Mouse (Mus musculus) CD8-positive naive resting alpha-beta T cell, adult 2 months (primary cell): ENCODE data around the gene Slc15a3.

ENCODE experiments used
- DNase-seq, 2 experiments: peaks; one replicate each; pipeline ENCODE4 v3.0.0; 2022; ENCODE audit warnings: low read depth in 2 of 2, low spot score in 2 of 2

Gene Slc15a3

DNA sequence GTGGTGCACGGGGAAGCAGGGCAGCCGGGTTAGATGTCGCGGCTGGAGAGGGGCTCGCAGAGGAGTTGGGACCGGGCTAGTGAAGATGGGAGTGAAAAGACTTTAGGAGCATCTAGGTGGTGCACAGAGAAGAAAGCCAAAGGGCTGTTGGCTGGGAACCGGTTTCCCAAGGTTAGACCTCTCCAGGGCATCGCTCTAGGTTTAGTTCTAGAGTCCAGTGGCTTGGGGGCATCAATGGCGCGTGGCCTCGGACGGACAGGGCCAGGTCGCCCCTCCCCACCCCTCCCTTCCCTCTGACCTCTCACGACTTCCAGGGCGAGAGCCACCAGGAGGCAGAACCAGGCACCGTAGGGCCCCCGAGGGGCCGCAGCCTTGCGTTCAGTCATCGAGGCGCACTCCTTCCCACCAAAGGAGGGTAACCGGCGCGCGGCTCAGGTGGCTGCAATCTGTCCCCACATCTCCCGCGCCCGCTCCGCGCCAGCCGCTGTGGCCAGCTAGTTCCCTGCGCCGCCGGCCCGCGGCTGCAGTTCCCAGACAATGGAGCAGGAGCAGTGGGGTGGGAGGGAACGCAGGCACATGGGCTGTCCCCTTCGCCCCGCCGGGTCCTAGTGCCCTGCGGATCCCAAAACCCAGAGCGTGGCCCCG lies 29.8 kb downstream of the Slc15a3 start:
- no peak for DNase-seq

DNA sequence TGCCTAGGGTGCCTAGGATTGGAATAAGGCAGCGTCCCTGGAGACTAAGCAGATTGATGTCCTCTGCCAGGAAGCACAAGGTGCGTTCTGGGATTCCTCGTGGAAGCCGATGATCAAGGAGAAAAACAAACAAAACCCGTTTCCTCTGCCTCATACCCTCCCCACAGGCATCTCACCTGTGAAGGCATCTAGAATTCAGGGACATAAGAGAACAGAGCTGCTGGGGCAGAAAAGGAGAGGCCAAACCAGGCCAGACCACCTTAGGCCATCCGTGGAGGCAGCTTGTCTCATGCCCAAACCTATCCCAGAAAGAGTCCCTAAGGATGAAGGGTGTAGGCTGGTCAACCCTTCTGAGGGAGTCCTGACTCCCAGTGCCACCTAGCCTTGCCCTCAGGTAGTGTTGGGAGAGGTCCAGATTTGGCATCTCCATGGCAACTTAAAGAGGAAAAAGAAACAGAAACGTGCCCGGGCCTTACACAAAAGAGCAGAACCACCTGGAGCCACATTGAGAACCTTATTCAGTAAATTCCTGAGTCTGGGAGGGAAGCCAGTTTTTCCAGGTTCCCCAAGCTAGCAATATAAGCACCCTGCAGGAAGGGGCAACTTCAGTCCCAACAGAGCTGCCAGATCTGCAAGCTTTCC lies 30.5 kb downstream of the Slc15a3 start, which contains the start of gene Tmem132a:
Gene Tmem132a (minus strand): TSS at position 55 of the 642 bp plus-strand sequence.
- no peak for DNase-seq

DNA sequence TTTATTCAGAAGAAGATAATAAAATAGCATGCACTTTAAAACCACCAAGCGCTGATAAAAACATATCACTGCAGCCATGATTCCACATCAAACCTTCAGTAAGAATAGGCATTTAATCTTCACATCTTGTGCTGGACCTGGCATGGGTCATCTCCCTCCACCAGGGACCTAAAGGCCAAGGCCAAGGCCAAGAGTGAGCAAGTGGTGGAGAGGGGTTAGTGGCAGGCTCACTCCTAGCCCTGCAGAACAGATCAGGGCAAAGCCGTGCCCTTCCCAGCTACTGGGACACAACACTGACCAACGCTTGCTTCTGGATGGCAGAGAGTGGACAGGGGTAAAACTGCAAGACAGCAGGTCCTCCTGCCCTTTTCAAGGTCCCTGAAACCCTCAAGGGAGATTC lies 31.1 kb downstream of the Slc15a3 start:
- no peak for DNase-seq

DNA sequence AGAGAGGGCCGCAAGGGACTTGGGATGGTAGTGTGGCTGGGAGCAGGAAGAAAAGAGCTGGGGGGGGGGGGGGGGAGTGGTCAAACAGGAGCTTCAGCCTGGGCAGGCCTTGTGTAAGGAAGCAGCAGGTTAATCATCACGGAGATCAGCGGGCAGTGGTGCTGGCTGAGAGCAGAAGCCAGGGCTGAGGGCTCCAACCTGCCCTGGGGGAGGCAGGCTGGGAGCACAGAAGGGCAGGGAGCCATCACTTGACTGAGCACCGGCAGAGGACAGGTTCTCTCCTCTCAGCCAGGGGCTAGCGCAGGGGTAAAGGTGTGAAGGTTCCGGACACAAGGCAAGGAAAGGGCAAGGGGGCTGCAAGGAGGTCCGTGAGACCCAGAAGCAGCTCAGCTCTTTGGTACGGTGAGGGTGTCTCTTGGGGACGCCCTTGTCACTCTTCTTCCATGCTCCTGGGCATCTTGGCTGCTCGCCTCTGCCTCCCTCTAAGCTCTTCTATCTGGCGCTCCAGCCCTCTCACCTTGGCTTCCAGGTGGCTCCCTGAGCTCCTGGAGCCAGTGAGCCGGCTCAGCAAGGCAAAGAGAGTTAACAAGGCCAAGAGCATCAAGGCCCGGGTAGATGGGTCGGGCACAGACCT lies 31.9 kb downstream of the Slc15a3 start:
- DNase-seq, result no peak

DNA sequence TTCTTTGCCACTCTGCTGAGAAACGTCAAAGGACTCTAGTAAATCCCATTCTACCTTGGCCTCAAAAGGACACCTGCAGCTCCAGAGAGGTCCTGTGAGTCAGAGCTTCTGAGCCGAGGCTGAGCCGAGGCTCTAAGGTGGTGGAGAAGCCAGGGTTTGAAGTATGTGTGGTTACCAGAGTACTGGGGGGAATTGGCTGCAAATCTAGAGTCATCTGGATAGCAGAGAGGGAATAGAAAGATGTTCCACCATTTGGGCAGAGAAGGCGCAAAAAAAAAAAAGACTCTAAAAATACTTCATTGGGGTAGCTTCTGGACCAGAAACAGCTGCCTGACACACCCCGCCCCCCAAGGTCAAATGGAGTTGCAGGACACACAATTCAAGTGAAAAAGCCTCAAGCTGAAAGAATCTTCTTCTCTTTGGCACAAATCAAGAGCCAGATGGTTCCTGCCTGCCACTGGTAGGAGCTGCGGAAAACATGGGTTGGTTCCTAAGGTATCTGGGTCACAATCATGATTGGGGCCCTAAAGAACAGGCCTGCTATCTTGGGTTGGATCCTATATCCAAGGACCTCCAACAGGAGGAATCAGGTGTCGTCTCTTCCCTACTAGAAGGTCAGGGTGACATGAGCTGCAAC lies 38.8 kb downstream of the Slc15a3 start:
- DNase-seq, result no peak

DNA sequence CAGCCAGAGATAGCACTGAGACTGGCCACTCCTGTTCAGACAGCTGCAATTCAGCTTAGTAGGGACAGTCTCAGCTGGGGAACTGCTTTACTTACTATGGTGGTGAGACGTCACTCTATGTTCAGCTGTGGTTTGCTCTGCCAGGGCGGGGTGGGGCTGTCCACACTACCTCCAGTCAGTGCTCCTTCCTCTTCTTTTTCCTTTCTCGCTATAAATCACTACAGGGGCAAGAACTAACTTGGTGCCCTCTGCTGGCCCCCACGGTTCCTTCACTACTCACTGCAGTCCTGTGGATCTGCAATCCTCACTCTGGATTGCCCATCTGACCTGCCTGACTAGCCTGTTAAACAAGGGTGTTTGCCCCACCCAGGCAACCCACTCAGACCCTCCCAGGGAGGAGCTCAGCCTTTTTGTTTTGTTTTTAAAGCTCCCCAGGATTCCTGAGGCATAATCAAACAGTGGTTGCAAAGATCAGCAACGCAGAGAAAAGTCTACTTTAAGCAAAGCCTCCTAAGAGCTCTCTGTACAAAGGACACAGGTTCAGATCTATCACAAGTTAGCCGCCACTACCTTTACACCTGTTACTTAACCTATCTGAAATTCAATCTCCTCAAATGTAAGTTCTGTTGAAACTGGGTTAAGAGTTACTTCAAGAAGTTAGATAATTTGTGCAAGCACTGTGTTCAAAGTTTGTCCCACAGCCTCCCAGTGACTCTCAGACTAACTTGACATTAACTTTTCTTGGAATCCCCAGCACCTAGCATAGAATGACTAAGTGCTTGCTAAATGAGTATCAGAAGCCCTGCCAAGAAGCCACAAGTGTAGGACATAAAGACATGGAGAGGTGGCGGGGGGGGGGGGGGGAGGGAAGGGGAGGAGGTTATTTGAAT lies 40.8 kb downstream of the Slc15a3 start:
- DNase-seq, result peak; percentile 57 to 67

DNA sequence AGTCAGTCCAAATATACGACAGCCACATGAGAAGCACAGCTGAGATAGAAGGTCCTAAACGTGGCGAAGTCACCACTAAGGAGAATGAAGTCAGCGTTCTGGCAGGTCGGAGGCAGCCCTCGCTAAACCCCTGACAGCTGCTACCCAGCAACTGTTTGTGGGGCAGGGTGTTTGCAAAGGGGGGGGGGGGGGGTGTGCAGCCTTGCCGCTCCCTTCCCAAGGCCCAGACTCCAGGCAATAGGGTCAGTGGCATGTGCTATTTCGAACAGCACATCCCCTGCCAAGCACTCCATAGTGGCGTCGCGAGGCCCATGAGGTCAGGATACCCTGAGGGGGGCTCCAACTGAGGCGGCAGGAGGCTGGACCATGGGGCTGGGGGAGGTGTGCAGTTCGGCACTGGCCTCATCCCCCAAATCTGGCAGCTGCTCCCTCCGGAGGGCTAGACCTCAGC lies 41.5 kb downstream of the Slc15a3 start:
- no peak for DNase-seq

DNA sequence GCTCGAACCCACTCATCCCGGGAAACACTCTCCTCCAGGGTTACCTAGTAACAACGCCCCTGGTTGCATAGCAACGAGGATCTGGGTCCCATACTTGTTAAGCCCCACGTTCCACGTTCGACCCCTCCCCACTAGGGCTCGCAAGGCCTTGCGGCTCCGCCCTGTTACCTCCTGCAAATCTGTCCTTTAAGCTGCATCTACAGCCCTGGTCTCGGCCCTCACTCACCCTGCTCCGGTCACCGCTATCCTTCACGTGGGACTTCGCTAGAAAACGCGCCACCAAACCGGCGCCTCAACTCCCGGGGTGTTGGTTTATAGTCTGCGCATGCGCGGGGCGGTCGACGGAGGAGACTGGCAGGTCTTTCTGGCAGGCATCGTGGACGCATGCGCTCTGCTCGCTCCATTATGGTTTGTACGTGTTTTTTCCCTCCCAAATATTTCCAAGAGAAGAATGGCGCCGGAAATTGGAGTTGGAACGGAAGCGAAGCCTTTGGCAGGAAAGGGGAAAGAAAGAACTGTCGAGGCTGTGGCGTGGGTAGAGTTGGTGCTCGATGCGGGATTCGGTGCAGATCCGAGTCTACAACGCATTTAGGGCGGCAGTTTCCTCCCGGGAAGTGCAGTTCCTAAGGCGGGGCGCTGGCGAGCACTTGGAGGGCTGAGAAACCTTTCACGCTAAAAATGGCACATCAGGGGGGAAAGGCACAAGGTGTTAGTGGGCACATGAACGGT lies 42.1 kb downstream of the Slc15a3 start, which contains the start of gene Tmem109:
Gene Tmem109 (minus strand): TSS at position 576 of the 729 bp plus-strand sequence.
- DNase-seq, result peak; percentile 82

DNA sequence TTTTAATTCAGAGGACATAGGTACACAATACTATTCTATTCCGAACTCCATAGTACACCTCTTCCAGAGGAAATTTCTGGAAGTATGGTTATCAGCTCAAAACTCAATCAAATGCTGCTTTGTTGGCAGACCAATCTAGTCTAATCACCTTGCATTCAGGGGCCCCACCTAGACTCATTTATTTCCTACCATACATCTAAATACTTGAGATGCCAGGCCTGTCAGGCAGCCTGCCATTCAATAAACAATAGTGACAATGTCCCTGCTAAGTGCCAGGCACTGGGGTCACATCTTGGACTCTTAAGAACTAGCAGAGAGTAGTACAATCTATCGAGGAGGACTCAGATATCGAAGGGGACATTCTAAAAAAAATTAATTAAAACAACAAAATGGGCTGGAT lies 52.7 kb downstream of the Slc15a3 start:
- DNase-seq, result no peak

DNA sequence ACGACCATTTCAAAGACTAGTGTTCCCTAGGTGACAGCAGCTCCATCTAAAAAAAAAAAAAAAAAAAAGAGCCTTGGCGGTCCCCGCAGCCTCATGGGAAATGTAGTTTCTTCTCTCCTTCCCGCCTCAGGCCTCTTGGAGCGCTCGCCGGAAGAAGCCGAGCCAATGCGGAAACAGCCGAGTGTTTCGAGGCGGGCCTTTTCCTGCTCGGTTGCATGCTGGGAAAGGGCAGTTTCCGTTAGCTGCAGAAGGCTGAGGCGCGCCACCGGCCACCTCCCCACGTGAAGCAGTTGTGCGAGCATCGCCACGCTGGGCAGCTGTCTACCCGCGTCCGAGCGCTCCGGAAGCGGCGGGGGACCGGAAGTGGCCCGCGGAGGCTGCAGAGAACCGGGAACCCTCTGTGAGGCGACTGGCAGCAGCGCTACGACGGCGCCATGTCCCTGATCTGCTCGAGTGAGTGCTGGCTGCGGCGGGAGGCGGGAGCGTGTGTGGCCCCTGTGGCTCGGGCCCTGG lies 55.5 kb downstream of the Slc15a3 start, which contains the start of gene Prpf19:
Gene Prpf19 (plus strand): TSS at position 216 of the 513 bp plus-strand sequence.
- peak; percentile 90 to 96 for DNase-seq

DNA sequence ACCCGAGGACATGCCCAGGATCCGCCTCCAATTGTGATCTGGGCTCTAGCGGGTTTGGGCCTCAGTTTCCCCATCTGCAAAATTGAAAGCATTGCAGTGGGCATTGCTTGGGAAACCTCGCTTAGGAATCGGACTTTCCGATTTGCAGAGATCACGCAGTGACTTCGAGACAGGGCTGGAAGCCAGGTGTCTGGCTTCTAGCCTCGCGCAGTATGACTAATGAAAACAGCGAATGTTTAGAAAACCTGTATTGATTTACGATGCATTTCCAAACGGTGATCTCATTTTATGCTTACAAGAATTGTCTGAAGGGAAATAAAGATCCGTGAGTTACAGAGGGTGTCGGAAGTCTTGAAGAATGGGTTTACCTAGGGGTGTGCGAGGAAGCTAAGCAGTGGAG lies 56.2 kb downstream of the Slc15a3 start:
- no peak for DNase-seq

DNA sequence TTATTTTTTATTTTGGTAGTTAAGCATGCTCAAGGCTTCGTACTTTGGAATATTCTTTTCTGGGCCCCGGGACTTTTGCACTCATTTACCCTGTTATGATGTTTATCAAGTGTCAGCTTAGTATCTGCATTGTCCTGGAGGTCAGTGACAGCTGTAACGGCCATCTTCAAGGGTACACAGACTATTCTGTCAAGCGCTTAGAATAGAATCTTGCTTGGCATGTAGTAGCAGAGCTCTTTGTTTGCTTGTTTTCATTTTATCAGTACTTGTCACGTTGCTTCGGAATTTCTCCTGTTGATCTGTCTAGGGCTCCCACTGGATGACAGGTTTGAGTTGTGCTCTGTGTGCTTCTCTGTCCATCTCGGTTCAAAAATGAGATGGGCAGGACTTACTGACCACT lies 57.3 kb downstream of the Slc15a3 start:
- no peak for DNase-seq

DNA sequence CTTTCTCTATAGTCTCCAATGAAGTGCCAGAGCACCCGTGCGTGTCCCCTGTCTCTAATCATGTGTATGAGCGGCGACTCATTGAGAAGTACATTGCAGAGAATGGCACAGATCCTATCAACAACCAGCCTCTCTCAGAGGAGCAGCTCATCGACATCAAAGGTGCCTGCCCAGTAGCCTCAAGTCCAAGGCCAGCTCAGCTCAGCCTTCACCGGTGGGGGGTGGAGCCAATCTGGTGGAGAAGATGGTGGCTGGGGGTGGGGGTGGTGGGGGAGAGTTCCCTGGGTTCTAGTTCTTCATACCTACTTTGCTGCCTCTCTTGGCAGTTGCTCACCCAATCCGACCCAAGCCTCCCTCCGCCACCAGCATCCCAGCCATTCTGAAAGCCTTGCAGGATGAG lies 58.0 kb downstream of the Slc15a3 start:
- DNase-seq, result no peak

DNA sequence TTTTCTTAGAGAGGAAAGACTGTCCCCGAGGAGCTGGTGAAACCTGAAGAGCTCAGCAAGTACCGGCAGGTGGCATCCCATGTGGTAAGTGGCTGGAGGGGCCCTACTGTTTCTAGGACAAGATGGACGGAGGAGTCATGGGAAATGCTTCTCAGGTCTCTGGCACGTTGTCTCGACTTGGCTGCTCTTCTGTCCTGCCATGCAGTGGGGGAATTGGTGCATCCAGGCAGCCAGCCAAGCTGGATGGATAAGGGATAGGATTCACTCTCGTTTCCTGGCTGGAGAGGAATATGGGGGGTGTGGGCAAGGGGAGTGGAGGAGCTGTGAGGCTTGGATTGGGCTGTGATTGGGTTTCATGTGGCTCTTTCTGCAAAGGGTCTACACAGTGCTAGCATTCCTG lies 60.8 kb downstream of the Slc15a3 start:
- no peak for DNase-seq

DNA sequence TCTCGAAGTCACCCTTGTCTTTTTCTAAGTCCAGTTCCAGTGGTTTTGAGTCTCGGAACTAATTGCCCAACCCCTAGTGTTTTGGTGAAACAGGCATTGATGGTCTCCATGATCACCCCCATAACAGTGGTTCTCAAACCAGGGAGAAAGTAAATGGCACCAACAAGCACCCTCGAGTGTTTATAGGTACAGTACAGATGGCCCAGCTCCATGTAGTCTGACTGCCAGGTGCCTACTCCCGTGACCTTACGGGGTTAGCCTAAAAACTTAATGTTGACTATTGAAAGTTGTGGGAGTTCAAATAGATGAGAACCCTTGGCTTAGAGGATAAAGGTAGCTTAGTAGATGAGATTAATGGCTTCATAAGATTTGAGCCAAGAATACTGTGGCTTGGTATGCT lies 61.5 kb downstream of the Slc15a3 start:
- no peak for DNase-seq

DNA sequence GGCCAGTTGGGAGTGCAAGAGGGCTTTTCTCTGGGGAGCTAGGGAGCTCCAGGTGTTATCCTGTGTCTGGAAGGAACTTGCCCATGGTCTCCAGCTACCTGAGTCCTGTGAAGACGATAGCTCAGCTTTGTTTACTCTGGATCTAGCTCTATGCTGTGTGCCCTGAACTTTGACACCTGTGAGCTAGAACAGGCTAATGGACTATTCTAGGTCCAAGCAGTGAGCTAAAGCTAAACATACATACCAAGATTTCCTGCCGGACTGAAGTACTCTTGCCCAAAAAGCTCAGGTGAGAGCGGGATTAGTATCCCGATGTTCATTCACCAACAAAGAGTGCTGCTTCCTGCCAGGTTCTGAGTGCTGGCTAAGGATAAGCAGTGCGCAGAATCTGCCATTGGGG lies 65.0 kb downstream of the Slc15a3 start:
- no peak for DNase-seq

DNA sequence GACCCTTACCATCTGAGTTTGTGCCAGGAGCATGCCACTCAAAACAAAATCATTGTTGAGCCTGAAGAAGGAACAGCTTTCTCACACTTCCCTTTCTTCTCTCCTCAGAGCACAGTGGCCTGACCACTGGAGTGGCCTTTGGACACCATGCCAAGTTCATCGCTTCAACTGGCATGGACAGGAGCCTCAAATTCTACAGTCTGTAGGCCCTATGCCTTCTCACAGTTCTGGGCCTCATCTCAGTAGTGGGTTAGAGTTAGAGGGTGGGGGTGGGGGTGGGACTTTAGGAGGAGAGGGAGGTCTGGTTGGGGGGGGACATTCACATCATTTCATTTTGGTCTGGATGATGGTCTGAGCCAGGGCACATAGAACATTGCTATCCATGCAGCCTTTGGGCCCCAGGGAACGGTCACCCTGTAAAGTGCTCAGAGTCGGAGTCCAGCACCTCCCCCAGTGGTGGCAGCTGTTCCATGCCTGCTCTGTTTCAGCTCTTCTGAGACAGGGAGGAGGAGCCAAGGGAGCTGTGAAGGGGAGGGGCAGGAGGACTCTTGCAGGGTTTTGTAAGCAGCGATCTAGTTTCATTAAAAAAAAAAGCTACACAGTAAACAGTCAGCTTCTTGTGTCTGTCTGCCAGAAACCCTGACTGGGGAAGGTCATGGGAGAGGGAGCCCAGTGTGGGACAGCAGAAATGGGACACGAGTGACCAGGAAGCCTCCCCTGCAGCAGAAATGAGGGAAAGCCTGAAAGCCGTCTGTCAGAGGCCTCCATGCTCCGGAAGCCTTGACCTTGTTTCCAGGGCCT lies 65.6 kb downstream of the Slc15a3 start:
- DNase-seq, result no peak

DNA sequence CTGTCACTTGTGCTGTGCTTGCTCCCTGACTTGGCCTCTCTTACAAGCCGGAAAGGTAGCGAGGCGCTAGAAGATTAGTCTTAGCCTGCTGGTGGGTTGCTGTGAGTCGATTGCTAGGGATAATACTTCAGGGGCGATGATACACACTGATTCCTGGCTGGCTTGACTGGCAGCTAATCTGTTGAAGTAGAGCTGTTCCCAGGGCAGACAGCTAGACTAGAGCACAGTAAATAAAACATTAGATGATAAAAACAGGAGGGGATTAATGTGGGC lies 66.1 kb downstream of the Slc15a3 start:
- DNase-seq, result no peak

DNA sequence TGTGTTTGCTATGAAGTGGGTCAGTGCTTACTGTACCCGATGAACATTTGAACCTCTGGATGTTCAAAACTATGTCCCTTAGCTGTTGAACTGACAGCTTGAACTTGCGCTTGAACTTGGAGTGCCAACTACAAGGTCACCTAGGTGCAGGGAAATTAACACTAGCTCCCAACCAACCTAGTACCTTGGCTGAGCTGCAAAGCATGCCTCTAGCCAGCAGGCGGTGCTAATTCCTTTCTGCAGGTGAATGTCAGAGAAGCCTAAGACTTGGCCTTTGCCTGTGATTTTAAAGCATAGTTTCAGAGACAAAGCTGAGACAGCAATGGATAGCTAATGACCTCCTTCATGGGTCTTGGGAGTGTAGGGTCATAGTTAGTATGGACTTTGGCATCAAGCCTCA lies 68.4 kb downstream of the Slc15a3 start:
- DNase-seq, result peak; percentile 32 to 48
